In genomic region chr11:67143863-67144498, GRCm38 (mm10) we compare ENCODE assay signal across 28 mouse cellular contexts. TPM values are rescaled to one million over a fixed set of nuclear protein-coding genes. Genes with fewer than 3 reads are reported as not detected.
"Had no signal": no experiment of that assay in that cellular context is flagged by ENCODE, and none has a peak within 500 bp of the region (broad histone marks: within the 10 kb centered on the region; RNA-seq: fewer than 3 reads in every experiment).

No protein-coding gene starts in this region.

- H3K27ac ChIP-seq: layer of hippocampus, adult 2 months; left cerebral cortex, adult 2 months; liver, embryonic 13.5 days; macrophage; midbrain, embryonic 12.5 days; midbrain, embryonic 15.5 days; neural tube, embryonic 13.5 days had no signal

- H3K36me3 ChIP-seq: liver, embryonic 13.5 days; midbrain, embryonic 12.5 days; midbrain, embryonic 15.5 days; neural tube, embryonic 13.5 days had no signal

- H3K9ac ChIP-seq: liver, embryonic 13.5 days; midbrain, embryonic 12.5 days; midbrain, embryonic 15.5 days; neural tube, embryonic 13.5 days had no signal

- H3K27me3 ChIP-seq: liver, embryonic 13.5 days; midbrain, embryonic 12.5 days; midbrain, embryonic 15.5 days; neural tube, embryonic 13.5 days had no signal

- H3K4me2 ChIP-seq: liver, embryonic 13.5 days; midbrain, embryonic 12.5 days; midbrain, embryonic 15.5 days; neural tube, embryonic 13.5 days had no signal

- H3K4me1 ChIP-seq: liver, embryonic 13.5 days; midbrain, embryonic 12.5 days; midbrain, embryonic 15.5 days; neural tube, embryonic 13.5 days had no signal

- ATAC-seq: midbrain, embryonic 15.5 days had no signal

- H3K9me3 ChIP-seq: liver, embryonic 13.5 days; midbrain, embryonic 12.5 days; midbrain, embryonic 15.5 days; neural tube, embryonic 13.5 days had no signal

- DNase-seq: kidney, adult 18-20 months; kidney, adult 9 months; kidney, postnatal 14 days; layer of hippocampus, adult 9-11 months; layer of hippocampus, postnatal 36 days; liver, embryonic 13.5 days; lung, adult 2 months; retina, postnatal 1 day; right cerebral cortex, postnatal 25 days; thymus, adult 18-20 months; thymus, postnatal 36 days had no signal

- H3K4me3 ChIP-seq: layer of hippocampus, adult 2 months; left cerebral cortex, adult 2 months; liver, embryonic 13.5 days; midbrain, embryonic 12.5 days; midbrain, embryonic 15.5 days; neural tube, embryonic 13.5 days had no signal

RNA-seq across cellular contexts. Expression of gene Myh2, which starts 26.8 kb away (rescaled TPM):
- total RNA-seq: megakaryocyte, adult 5-6 weeks; neutrophil, adult 5-6 weeks had no signal
- polyA plus RNA-seq: kidney, embryonic 16.5 days; large intestine, adult 2 months; limb, embryonic 11.5 days; liver, adult 2 months; liver, embryonic 13.5 days; liver, embryonic 16.5 days; lung, embryonic 16.5 days; macrophage; neural tube, embryonic 13.5 days; small intestine, adult 2 months; spleen, adult 2 months; testis, adult 2 months had no signal

RNA-seq across cellular contexts. Expression of gene Myh1, which starts 55.9 kb away (rescaled TPM):
- total RNA-seq: megakaryocyte, adult 5-6 weeks; neutrophil, adult 5-6 weeks had no signal
- polyA plus RNA-seq: liver, adult 2 months; lung, embryonic 16.5 days; macrophage; midbrain, embryonic 12.5 days; small intestine, adult 2 months had no signal
